Mouse (Mus musculus): ENCODE measurements at regions not wholly inside any gene's neighbourhood (a gene's known extent, or its start where the extent isn't known, plus 50 kb on each side); places are given as distances from the start of the nearest gene placed in this dataset.

DNA sequence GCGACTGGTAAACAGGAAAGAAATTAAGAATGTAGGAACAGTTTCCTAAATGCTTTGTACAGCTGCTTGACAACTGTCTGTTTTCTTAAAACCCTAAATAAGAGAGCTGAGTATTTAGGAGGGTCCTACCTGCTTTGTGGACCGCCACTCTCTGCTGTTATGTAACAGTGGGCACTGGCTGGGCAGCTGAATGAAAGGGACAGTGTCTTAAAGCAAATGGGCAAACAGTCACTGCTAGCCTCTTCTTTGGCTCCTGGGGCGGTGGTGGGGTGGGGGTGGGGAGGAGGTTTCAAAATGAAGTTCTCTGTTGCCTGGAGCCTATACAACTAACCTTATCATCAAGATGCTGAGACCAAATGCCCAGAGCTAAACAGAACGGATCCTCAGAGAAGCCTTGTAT lies 208.4 kb upstream of the Sox2 start:
- ATAC-seq (ENCODE audit: low FRiP score) (0 out of 2 replicates have a peak, but pooled peaks have one; percentile 21), DNase-seq (ENCODE audit: low spot score) (no peak)
- no peaks in the 10 kb centered on the region for H3K9me3 ChIP-seq (ENCODE audit: low read length)
- H3K4me2 ChIP-seq (ENCODE audit: low read depth, low read length, poor library complexity, severe bottlenecking), result no peak overlapping the region
- TF ChIP-seq CTCF (IDR thresholded peaks at IDR 0.05), result no peak
- no peak overlapping the region for H3K9ac ChIP-seq (replicated peaks; ENCODE audit: low read length, poor library complexity, severe bottlenecking)
- H3K36me3 ChIP-seq (ENCODE audit: insufficient read depth, low read length), result no peaks in the 10 kb centered on the region
- no peaks in the 10 kb centered on the region for H3K4me1 ChIP-seq (ENCODE audit: insufficient read depth, low read length)
- H3K27ac ChIP-seq (ENCODE audit: low read depth, low read length), result 0 out of 2 replicates have a peak overlapping the region, but pooled peaks have one; percentile 55
- H3K4me3 ChIP-seq (ENCODE audit: low read depth, low read length), result no peak overlapping the region
- peaks cover 3% of the 10 kb centered on the region; the same call in 1 of the 2 replicates for H3K27me3 ChIP-seq (ENCODE audit: insufficient read depth, low read length)
- WGBS, result 61% methylated on average over 4 of the region's 4 CpGs

DNA sequence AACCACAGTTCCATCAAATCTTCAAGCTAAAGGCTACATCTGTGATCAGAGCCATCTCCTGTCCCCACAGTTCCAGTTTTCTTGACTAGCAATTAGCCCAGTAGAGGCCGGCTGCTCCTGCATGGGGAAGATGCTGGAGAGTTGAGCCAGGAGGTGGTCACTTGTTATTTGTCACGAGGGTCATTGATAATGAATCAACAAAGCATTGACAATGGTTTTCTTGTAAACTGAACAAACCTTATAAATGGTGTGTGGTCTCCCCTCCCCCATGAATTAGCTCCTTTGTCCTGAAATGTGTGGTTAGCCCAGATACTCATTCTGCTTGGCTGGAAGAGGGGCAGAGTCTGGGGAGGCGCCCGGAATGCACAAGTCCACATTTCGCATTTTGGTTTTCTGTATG lies 208.9 kb upstream of the Sox2 start:
- 51% methylated on average over 5 of the region's 5 CpGs for WGBS
- no peaks in the 10 kb centered on the region for H3K36me3 ChIP-seq (ENCODE audit: insufficient read depth, low read length)
- DNase-seq (ENCODE audit: low spot score) (peak; percentile 62), ATAC-seq (ENCODE audit: low FRiP score) (peak; percentile 39; the same call in 1 of the 2 replicates)
- no peak overlapping the region for H3K4me2 ChIP-seq (ENCODE audit: low read depth, low read length, poor library complexity, severe bottlenecking)
- TF ChIP-seq CTCF (IDR thresholded peaks at IDR 0.05), result no peak
- H3K27me3 ChIP-seq (ENCODE audit: insufficient read depth, low read length), result peaks cover 3% of the 10 kb centered on the region; the same call in 1 of the 2 replicates
- H3K27ac ChIP-seq (ENCODE audit: low read depth, low read length), result peak overlapping the region; percentile 55; the same call in 1 of the 2 replicates
- no peaks in the 10 kb centered on the region for H3K9me3 ChIP-seq (ENCODE audit: low read length)
- no peaks in the 10 kb centered on the region for H3K4me1 ChIP-seq (ENCODE audit: insufficient read depth, low read length)
- H3K4me3 ChIP-seq (ENCODE audit: low read depth, low read length), result no peak overlapping the region
- no peak overlapping the region for H3K9ac ChIP-seq (replicated peaks; ENCODE audit: low read length, poor library complexity, severe bottlenecking)

DNA sequence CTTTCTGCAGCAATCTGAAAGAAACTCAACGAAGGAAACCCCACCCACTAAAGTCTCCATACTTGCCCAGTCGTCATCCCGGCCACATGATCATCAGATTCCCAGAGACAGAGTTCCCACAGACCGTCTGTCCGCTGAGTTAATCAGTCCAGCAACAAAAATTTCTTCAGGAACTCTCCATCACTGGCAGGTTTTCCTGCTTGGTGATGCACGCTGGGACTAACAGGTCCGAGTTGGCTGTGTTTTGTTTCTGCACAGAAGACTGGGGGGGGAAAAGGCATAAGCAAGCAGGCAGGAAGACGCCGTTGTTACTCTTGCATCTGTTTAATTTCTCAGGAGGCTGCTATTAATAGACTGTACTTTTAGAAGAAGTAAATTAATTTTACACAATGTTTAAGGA lies 215.3 kb upstream of the Sox2 start:
- Histone ChIP-seq H3K9ac (replicated peaks; ENCODE audit: low read length, poor library complexity, severe bottlenecking) (no peak overlapping the region), H3K9me3 (ENCODE audit: low read length) (no peaks in the 10 kb centered on the region), H3K36me3 (ENCODE audit: insufficient read depth, low read length) (no peaks in the 10 kb centered on the region), H3K27ac (ENCODE audit: low read depth, low read length) (no peak overlapping the region), H3K4me3 (ENCODE audit: low read depth, low read length) (no peak overlapping the region), H3K27me3 (ENCODE audit: insufficient read depth, low read length) (no peaks in the 10 kb centered on the region), H3K4me2 (ENCODE audit: low read depth, low read length, poor library complexity, severe bottlenecking) (peak overlapping the region; percentile 18), H3K4me1 (ENCODE audit: insufficient read depth, low read length) (no peaks in the 10 kb centered on the region)
- no peak for TF ChIP-seq CTCF (IDR thresholded peaks at IDR 0.05)
- no peak for ATAC-seq (ENCODE audit: low FRiP score)
- DNase-seq (ENCODE audit: low spot score), result no peak
- WGBS, result 45% methylated on average over 9 of the region's 9 CpGs

DNA sequence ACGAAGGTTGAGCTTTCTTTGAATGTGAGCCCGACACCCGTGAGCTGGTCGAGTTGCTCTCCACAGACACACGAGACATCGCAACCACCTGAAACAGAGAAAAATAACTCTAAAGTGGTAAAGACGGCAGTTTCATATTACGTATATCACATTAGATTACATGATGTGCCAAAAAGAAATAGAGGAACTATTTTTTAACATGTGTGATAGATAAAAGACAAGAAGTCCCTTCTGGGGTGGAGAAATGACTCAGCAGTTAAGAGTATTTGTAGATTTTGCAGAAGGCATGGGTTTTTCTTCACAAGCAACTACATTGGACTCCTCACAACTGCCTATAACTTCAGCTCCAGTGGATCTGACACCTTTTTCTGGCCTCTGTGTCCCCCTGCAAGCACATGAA lies 222.2 kb upstream of the Sox2 start:
- Histone ChIP-seq H3K9ac (replicated peaks; ENCODE audit: low read length, poor library complexity, severe bottlenecking) (no peak overlapping the region), H3K4me2 (ENCODE audit: low read depth, low read length, poor library complexity, severe bottlenecking) (no peak overlapping the region), H3K4me3 (ENCODE audit: low read depth, low read length) (no peak overlapping the region), H3K9me3 (ENCODE audit: low read length) (no peaks in the 10 kb centered on the region), H3K4me1 (ENCODE audit: insufficient read depth, low read length) (no peaks in the 10 kb centered on the region), H3K27ac (ENCODE audit: low read depth, low read length) (no peak overlapping the region), H3K27me3 (ENCODE audit: insufficient read depth, low read length) (no peaks in the 10 kb centered on the region), H3K36me3 (ENCODE audit: insufficient read depth, low read length) (no peaks in the 10 kb centered on the region)
- 92% methylated on average over 8 of the region's 8 CpGs for WGBS
- no peak for ATAC-seq (ENCODE audit: low FRiP score)
- DNase-seq (ENCODE audit: low spot score), result no peak
- no peak for TF ChIP-seq CTCF (IDR thresholded peaks at IDR 0.05)

DNA sequence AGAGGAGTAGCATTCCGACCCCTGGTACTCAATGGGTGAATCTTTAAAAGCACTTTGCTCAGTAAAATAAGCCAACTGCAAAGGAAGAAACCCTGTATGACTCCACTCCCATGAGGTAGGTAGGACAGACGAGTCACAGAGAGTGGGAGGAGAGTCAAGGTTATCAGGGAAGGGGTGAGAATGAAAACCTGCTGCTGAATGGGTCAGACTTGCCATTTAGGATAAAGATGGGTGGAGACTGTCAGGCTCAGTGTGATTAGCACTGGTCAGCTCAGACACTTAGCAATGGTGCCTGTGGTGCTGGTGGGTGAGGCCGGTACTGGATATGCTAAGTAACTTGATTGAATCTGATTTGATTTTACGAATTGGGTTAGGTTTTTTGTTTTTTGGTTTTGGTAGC lies 222.7 kb upstream of the Sox2 start:
- DNase-seq (ENCODE audit: low spot score), result no peak
- no peak overlapping the region for H3K9ac ChIP-seq (replicated peaks; ENCODE audit: low read length, poor library complexity, severe bottlenecking)
- H3K27me3 ChIP-seq (ENCODE audit: insufficient read depth, low read length), result no peaks in the 10 kb centered on the region
- H3K9me3 ChIP-seq (ENCODE audit: low read length), result no peaks in the 10 kb centered on the region
- H3K36me3 ChIP-seq (ENCODE audit: insufficient read depth, low read length), result no peaks in the 10 kb centered on the region
- TF ChIP-seq CTCF (IDR thresholded peaks at IDR 0.05), result no peak
- ATAC-seq (ENCODE audit: low FRiP score), result no peak
- H3K4me3 ChIP-seq (ENCODE audit: low read depth, low read length), result no peak overlapping the region
- no peak overlapping the region for H3K4me2 ChIP-seq (ENCODE audit: low read depth, low read length, poor library complexity, severe bottlenecking)
- 92% methylated on average over 4 of the region's 4 CpGs for WGBS
- no peak overlapping the region for H3K27ac ChIP-seq (ENCODE audit: low read depth, low read length)
- H3K4me1 ChIP-seq (ENCODE audit: insufficient read depth, low read length), result no peaks in the 10 kb centered on the region

DNA sequence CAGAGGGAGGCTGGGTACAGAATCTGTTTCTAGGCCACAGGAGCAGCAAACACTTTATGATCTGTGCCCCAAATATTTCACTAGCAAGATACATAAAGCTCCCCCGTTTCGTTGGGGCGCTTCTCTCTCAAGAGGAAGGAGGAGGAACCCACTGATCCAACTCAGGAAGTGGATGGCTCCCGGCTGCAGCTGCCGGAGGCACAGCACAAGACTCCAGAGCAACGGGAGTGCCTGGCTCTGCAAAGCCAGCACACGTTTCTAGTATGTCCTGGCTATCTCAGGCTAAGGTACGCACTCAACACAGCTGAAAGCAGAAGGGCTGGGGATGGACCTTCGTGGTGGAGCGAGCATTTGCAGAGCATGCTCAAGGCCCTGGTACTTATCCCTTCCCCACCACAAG lies 223.2 kb upstream of the Sox2 start:
- 85% methylated on average over 10 of the region's 10 CpGs for WGBS

More for the DNA sequence above, 223.2 kb upstream of the Sox2 start:
- no peaks in the 10 kb centered on the region for H3K4me1 ChIP-seq (ENCODE audit: insufficient read depth, low read length)
- H3K4me2 ChIP-seq (ENCODE audit: low read depth, low read length, poor library complexity, severe bottlenecking), result no peak overlapping the region
- no peak for TF ChIP-seq CTCF (IDR thresholded peaks at IDR 0.05)
- no peak overlapping the region for H3K9ac ChIP-seq (replicated peaks; ENCODE audit: low read length, poor library complexity, severe bottlenecking)
- no peak for DNase-seq (ENCODE audit: low spot score)
- no peaks in the 10 kb centered on the region for H3K36me3 ChIP-seq (ENCODE audit: insufficient read depth, low read length)
- H3K27me3 ChIP-seq (ENCODE audit: insufficient read depth, low read length), result no peaks in the 10 kb centered on the region
- H3K27ac ChIP-seq (ENCODE audit: low read depth, low read length), result no peak overlapping the region
- ATAC-seq (ENCODE audit: low FRiP score), result no peak
- no peaks in the 10 kb centered on the region for H3K9me3 ChIP-seq (ENCODE audit: low read length)
- no peak overlapping the region for H3K4me3 ChIP-seq (ENCODE audit: low read depth, low read length)
